Mouse (Mus musculus) cortical plate, adult 2 months (tissue): ENCODE measurements around the gene Lefty1.

Experiments used
- CTCF ChIP-seq: fragments of 200-500 bp; IDR thresholded peaks from 2 replicates; pipeline ENCODE4 v1.5.1; 2011; ENCODE audit warnings: mild to moderate bottlenecking, control low read depth, low read length; ENCODE audit not compliant: insufficient read depth; ENCODE audit errors: extremely low read depth
- POLR2A ChIP-seq: fragments of 200-500 bp; IDR thresholded peaks from 2 replicates; pipeline ENCODE4 v1.6.1; 2011; ENCODE audit warnings: mild to moderate bottlenecking, low read length, control low read depth; ENCODE audit not compliant: insufficient read depth; ENCODE audit errors: extremely low read depth

- no peak for TF ChIP-seq CTCF
- TF ChIP-seq POLR2A = no peak
Measured at GRCm38 (mm10) chr1:180929599-180929998, 5.2 kb upstream of the Lefty1 start.
